Mouse (Mus musculus) MEL (cell line): ENCODE data around the gene Atxn2l. TPM values are rescaled to one million over a fixed set of nuclear protein-coding genes. Genes with fewer than 3 reads are reported as not detected.

ENCODE experiments used
- DNase-seq: peaks from one replicate; pipeline ENCODE4 v3.0.0; 2011; ENCODE audit warnings: low read depth, low spot score
- H3K27ac ChIP-seq: 2 replicates; pipeline ENCODE4 v1.5.1; 2012; ENCODE audit warnings: low read depth, mild to moderate bottlenecking, control low read depth, low read length, moderate library complexity; ENCODE audit not compliant: control insufficient read depth
- H3K27me3 ChIP-seq, 2 experiments: fragments of 150-350 bp in 1 of 2; sonication (generic) in 1 of 2; 2 replicates each; pipeline ENCODE4 v1.6.1; 2012; ENCODE audit warnings: low read length in 2 of 2, mild to moderate bottlenecking in 2 of 2, improper control_type of control experiment in 1 of 2, moderate library complexity in 1 of 2; ENCODE audit not compliant: insufficient read depth in 2 of 2, control insufficient read depth in 1 of 2
- H3K36me3 ChIP-seq, 2 experiments: 2 replicates each; pipeline ENCODE4 v1.6.1; 2012 to 2014; ENCODE audit warnings: low read length in 2 of 2, improper control_type of control experiment in 1 of 2, inconsistent platforms in 1 of 2, mild to moderate bottlenecking in 1 of 2; ENCODE audit not compliant: insufficient read depth in 2 of 2, control insufficient read depth in 1 of 2
- H3K4me1 ChIP-seq, 2 experiments: fragments of 150-350 bp in 1 of 2; sonication (generic) in 1 of 2; 2 replicates each; pipeline ENCODE4 v1.6.1; 2012; ENCODE audit warnings: low read length in 2 of 2, improper control_type of control experiment in 1 of 2, mild to moderate bottlenecking in 1 of 2; ENCODE audit not compliant: insufficient read depth in 2 of 2, control insufficient read depth in 1 of 2
- H3K4me3 ChIP-seq, 2 experiments: fragments of 150-350 bp in 1 of 2; sonication (generic) in 1 of 2; 2 replicates each; pipeline ENCODE4 v1.5.1; 2012; ENCODE audit warnings: low read depth in 2 of 2, low read length in 2 of 2, mild to moderate bottlenecking in 2 of 2, moderate library complexity in 2 of 2, control low read depth in 1 of 2, improper control_type of control experiment in 1 of 2; ENCODE audit not compliant: control insufficient read depth in 1 of 2, insufficient read depth in 1 of 2
- H3K79me2 ChIP-seq: 2 replicates; pipeline ENCODE4 v1.6.1; 2012; ENCODE audit warnings: mild to moderate bottlenecking, low read length, moderate library complexity; ENCODE audit not compliant: control insufficient read depth, poor library complexity, insufficient read depth
- H3K9ac ChIP-seq: 2 replicates; pipeline ENCODE4 v1.6.1; 2012; ENCODE audit warnings: low read depth, mild to moderate bottlenecking, control low read depth, low read length, moderate library complexity; ENCODE audit not compliant: control insufficient read depth, poor library complexity, severe bottlenecking
- H3K9me3 ChIP-seq: fragments of 150-350 bp; sonication (generic); replicated peaks from 2 replicates; pipeline ENCODE4 v1.6.1; 2012; ENCODE audit warnings: mild to moderate bottlenecking, low read length, improper control_type of control experiment, moderate library complexity; ENCODE audit not compliant: insufficient read depth
- BHLHE40 ChIP-seq: IDR thresholded peaks from 2 replicates; pipeline ENCODE4 v1.6.1; 2012; ENCODE audit warnings: low read depth, mild to moderate bottlenecking, inconsistent platforms, low read length, improper control_type of control experiment, borderline replicate concordance
- CHD1 ChIP-seq: IDR thresholded peaks from 2 replicates; pipeline ENCODE4 v1.6.1; 2012; ENCODE audit warnings: low read depth, mild to moderate bottlenecking, inconsistent platforms, low read length, improper control_type of control experiment
- CHD2 ChIP-seq: IDR thresholded peaks from 2 replicates; pipeline ENCODE4 v1.6.1; 2011; ENCODE audit warnings: low read length, improper control_type of control experiment
- CTCF ChIP-seq, 3 experiments: IDR thresholded peaks in 2 of 3; conservative IDR thresholded peaks in 1 of 3; 2 replicates each; pipeline ENCODE4 v1.5.1; 2011 to 2012; ENCODE audit warnings: low read length in 3 of 3, low read depth in 2 of 3, mild to moderate bottlenecking in 2 of 3, improper control_type of control experiment in 1 of 3, inconsistent platforms in 1 of 3, mixed read lengths in 1 of 3, moderate library complexity in 1 of 3; ENCODE audit not compliant: control insufficient read depth in 1 of 3, insufficient read depth in 1 of 3, poor library complexity in 1 of 3, severe bottlenecking in 1 of 3
- GATA1 ChIP-seq: IDR thresholded peaks from 2 replicates; pipeline ENCODE4 v1.6.1; 2011; ENCODE audit warnings: low read depth, low read length, improper control_type of control experiment
- HCFC1 ChIP-seq: IDR thresholded peaks from 2 replicates; pipeline ENCODE4 v1.6.1; 2012; ENCODE audit warnings: low read depth, mild to moderate bottlenecking, inconsistent platforms, low read length, improper control_type of control experiment, moderate library complexity
- KAT2A ChIP-seq: conservative IDR thresholded peaks from 2 replicates; pipeline ENCODE4 v1.6.1; 2012; ENCODE audit warnings: low read depth, low read length, improper control_type of control experiment, inconsistent platforms
- MAFK ChIP-seq: IDR thresholded peaks from 2 replicates; pipeline ENCODE4 v1.6.1; 2011; ENCODE audit warnings: low read depth, mild to moderate bottlenecking, low read length, improper control_type of control experiment, borderline replicate concordance
- MAX ChIP-seq: IDR thresholded peaks from 2 replicates; pipeline ENCODE4 v1.6.1; 2011; ENCODE audit warnings: low read length, improper control_type of control experiment
- MAZ ChIP-seq: IDR thresholded peaks from 2 replicates; pipeline ENCODE4 v1.6.1; 2012; ENCODE audit warnings: low read depth, mild to moderate bottlenecking, inconsistent platforms, low read length, improper control_type of control experiment
- MXI1 ChIP-seq: IDR thresholded peaks from 2 replicates; pipeline ENCODE4 v1.6.1; 2011; ENCODE audit warnings: mild to moderate bottlenecking, low read depth, low read length, improper control_type of control experiment
- MYB ChIP-seq: IDR thresholded peaks from 2 replicates; pipeline ENCODE4 v1.6.1; 2011; ENCODE audit warnings: mild to moderate bottlenecking, low read depth, low read length, improper control_type of control experiment
- NELFE ChIP-seq: IDR thresholded peaks from 2 replicates; pipeline ENCODE4 v1.6.1; 2011; ENCODE audit warnings: low read depth, low read length, improper control_type of control experiment
- POLR2AphosphoS5 ChIP-seq: IDR thresholded peaks from 2 replicates; pipeline ENCODE4 v1.6.1; 2012; ENCODE audit warnings: low read depth, borderline replicate concordance, mild to moderate bottlenecking, inconsistent platforms, low read length, moderate library complexity, mixed read lengths
- RAD21 ChIP-seq: IDR thresholded peaks from 2 replicates; pipeline ENCODE4 v1.6.1; 2011; ENCODE audit warnings: mild to moderate bottlenecking, low read depth, low read length, improper control_type of control experiment
- RCOR1 ChIP-seq: IDR thresholded peaks from 2 replicates; pipeline ENCODE4 v1.6.1; 2012; ENCODE audit warnings: low read depth, mild to moderate bottlenecking, inconsistent platforms, low read length, improper control_type of control experiment
- SIN3A ChIP-seq: IDR thresholded peaks from 2 replicates; pipeline ENCODE4 v1.6.1; 2012; ENCODE audit warnings: low read length, improper control_type of control experiment, inconsistent platforms
- SMC3 ChIP-seq: IDR thresholded peaks from 2 replicates; pipeline ENCODE4 v1.6.1; 2011; ENCODE audit warnings: low read depth, low read length, improper control_type of control experiment
- TBP ChIP-seq: IDR thresholded peaks from 2 replicates; pipeline ENCODE4 v1.8.0; 2011; ENCODE audit warnings: low read depth, low read length, improper control_type of control experiment
- TCF12 ChIP-seq: IDR thresholded peaks from 2 replicates; pipeline ENCODE4 v1.6.1; 2014; ENCODE audit warnings: low read depth, mild to moderate bottlenecking, inconsistent platforms, low read length, improper control_type of control experiment, moderate library complexity
- UBTF ChIP-seq: IDR thresholded peaks from 2 replicates; pipeline ENCODE4 v1.6.1; 2012; ENCODE audit warnings: low read depth, mild to moderate bottlenecking, inconsistent platforms, low read length, improper control_type of control experiment, moderate library complexity, borderline replicate concordance; ENCODE audit not compliant: insufficient read depth
- USF1 ChIP-seq: IDR thresholded peaks from 2 replicates; pipeline ENCODE4 v1.6.1; 2014; ENCODE audit warnings: low read depth, mild to moderate bottlenecking, inconsistent platforms, low read length, improper control_type of control experiment, moderate library complexity
- USF2 ChIP-seq, 2 experiments: IDR thresholded peaks; 2 replicates each; pipeline ENCODE4 v1.6.1; 2011 to 2012; ENCODE audit warnings: improper control_type of control experiment in 2 of 2, low read length in 2 of 2, borderline replicate concordance in 1 of 2, inconsistent platforms in 1 of 2, low read depth in 1 of 2, mild to moderate bottlenecking in 1 of 2; ENCODE audit not compliant: insufficient read depth in 1 of 2
- ZC3H11A ChIP-seq: IDR thresholded peaks from 2 replicates; pipeline ENCODE4 v1.6.1; 2012; ENCODE audit warnings: low read depth, mild to moderate bottlenecking, inconsistent platforms, low read length, improper control_type of control experiment
- ZMIZ1 ChIP-seq: IDR thresholded peaks from 2 replicates; pipeline ENCODE4 v1.6.1; 2012; ENCODE audit warnings: low read depth, mild to moderate bottlenecking, inconsistent platforms, low read length, improper control_type of control experiment, moderate library complexity
- ZNF384 ChIP-seq: IDR thresholded peaks from 2 replicates; pipeline ENCODE4 v1.6.1; 2012; ENCODE audit warnings: low read depth, mild to moderate bottlenecking, inconsistent platforms, low read length, improper control_type of control experiment
- polyA plus RNA-seq, 2 experiments: library from polyadenylated mRNA; stranded (reverse) in 1 of 2; unstranded in 1 of 2; fragments of >175 nt in 1 of 2; fragments of >200 nt in 1 of 2; gene quantifications; 2 replicates each; pipeline versions ENCODE4 v1.2.1 to v1.2.4; 2012; ENCODE audit warnings: low replicate concordance in 2 of 2, low read depth in 1 of 2; ENCODE audit not compliant: insufficient read length in 2 of 2, insufficient read depth in 1 of 2, missing spikeins in 1 of 2
- total RNA-seq: library from RNA; depleted of rRNA; stranded (reverse); fragments of 300-350 nt; gene quantifications from 2 replicates; pipeline ENCODE4 v1.2.3, GENCODE M21; 2012

The Atxn2l gene
- total and polyA plus RNA-seq, 3 experiments, result 40.8 to 821 (median 218) TPM

- H3K27ac ChIP-seq, result no peak overlapping the region
- H3K79me2 ChIP-seq, result peaks cover 19% of the 10 kb centered on the region
- peaks cover 1 to 30% of the 10 kb centered on the region in 2 experiments; a peak in 3 of 4 replicates for H3K36me3 ChIP-seq
Measured at GRCm38 (mm10) chr7:126472713-126473112, 30.5 kb downstream of the Atxn2l start.

DNA sequence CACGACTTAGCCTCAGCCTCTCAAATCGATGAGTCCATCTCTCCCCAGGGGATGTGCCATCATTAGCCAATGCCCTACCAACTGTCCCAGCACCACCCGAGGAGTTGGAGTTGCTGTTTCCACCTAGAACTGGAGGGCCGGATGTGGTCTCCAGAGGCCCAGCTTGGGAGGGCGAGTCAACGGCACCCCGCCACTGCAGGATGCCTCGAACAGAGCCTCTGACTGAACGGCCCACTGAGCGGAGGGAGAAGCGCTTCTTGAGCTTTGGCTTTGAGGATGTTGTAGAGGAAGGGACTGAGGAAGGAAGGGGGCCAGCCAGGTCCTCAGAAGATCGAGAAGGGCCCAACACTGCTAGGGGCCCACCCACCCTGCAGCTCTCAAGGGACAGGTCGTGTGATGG, 30.9 kb downstream of the Atxn2l start:
- H3K79me2 ChIP-seq, result peaks cover 19% of the 10 kb centered on the region
- no peak overlapping the region for H3K9ac ChIP-seq
- H3K36me3 ChIP-seq, result peaks cover 1 to 30% of the 10 kb centered on the region in 2 experiments; a peak in 3 of 4 replicates
- no peak for DNase-seq
- H3K27me3 ChIP-seq, result no peaks in the 10 kb centered on the region
- TF ChIP-seq POLR2AphosphoS5, result no peak
- no peak for TF ChIP-seq USF1
- no peak for TF ChIP-seq MAX
- no peak for TF ChIP-seq HCFC1
- no peak for TF ChIP-seq ZMIZ1
- TF ChIP-seq SIN3A, result no peak
- no peak for TF ChIP-seq ZNF384
- TF ChIP-seq GATA1, result no peak
- TF ChIP-seq MAZ, result no peak
- TF ChIP-seq ZC3H11A, result no peak
- no peak for TF ChIP-seq MAFK
- TF ChIP-seq, all 39 proteins: peak for 0
- Histone ChIP-seq H3K9me3 (no peaks in the 10 kb centered on the region), H3K4me1 (peaks cover 19 to 40% of the 10 kb centered on the region in 2 experiments), H3K27ac (no peak overlapping the region), H3K4me3 (no peak overlapping the region)

More at GRCm38 (mm10) chr7:126472713-126473112, 30.5 kb downstream of the Atxn2l start:
- H3K9ac ChIP-seq, result no peak overlapping the region
- no peak for DNase-seq
- no peaks in the 10 kb centered on the region for H3K27me3 ChIP-seq
- no peak for TF ChIP-seq MXI1
- TF ChIP-seq CHD2, result no peak
- TF ChIP-seq UBTF, result no peak
- TF ChIP-seq TCF12, result no peak
- no peak for TF ChIP-seq HCFC1
- no peak for TF ChIP-seq RAD21
- no peak for TF ChIP-seq USF2 (IDR thresholded peaks at IDR 0.05; ENCODE audit: borderline replicate concordance in 1 of 2, insufficient read depth in 1 of 2, low read depth in 1 of 2, low read length in 2 of 2)
- no peak for TF ChIP-seq BHLHE40
- no peak for TF ChIP-seq CTCF (IDR thresholded peaks at IDR 0.05 in 2 of 3, conservative IDR thresholded peaks at IDR 0.05 in 1 of 3; ENCODE audit: control insufficient read depth in 1 of 3, insufficient read depth in 1 of 3, low read depth in 2 of 3, low read length in 3 of 3, poor library complexity in 1 of 3, severe bottlenecking in 1 of 3)
- no peak for TF ChIP-seq MYB
- no peak for TF ChIP-seq KAT2A
- no peak for TF ChIP-seq ZC3H11A
- TF ChIP-seq CHD1, result no peak
- no peak for TF ChIP-seq SMC3
- no peak for TF ChIP-seq RCOR1
- TF ChIP-seq TBP, result no peak
- TF ChIP-seq NELFE, result no peak
- no peak overlapping the region for H3K4me3 ChIP-seq
- no peaks in the 10 kb centered on the region for H3K9me3 ChIP-seq
- peaks cover 19 to 40% of the 10 kb centered on the region in 2 experiments for H3K4me1 ChIP-seq
